Mouse (Mus musculus): ENCODE data around the gene Zfp563. TPM values are rescaled to one million over a fixed set of nuclear protein-coding genes. Genes with fewer than 3 reads are reported as not detected.

Gene Zfp563
- polyA plus RNA-seq (2015; fragmentation: Nextera tagmentation; extraction: Ambion mirVana): 3.0 and 3.2 TPM in 2 replicates

GRCm38 (mm10) chr17:33089220-33089949 is at the start of gene Zfp563:
TSS of gene Zfp563 (plus strand) at chr17:33089310.

GRCm38 (mm10) chr17:33067958-33068357 is 21.2 kb upstream of the Zfp563 start, which contains the start of gene 4921501E09Rik:
TSS of gene 4921501E09Rik (minus strand) at chr17:33068058.

GRCm38 (mm10) chr17:33139261-33139820 is 50.2 kb downstream of the Zfp563 start, which contains the start of gene Morc2b:
TSS of gene Morc2b (minus strand) at chr17:33139683.

Other genes with a start within 250 kb of the Zfp563 start
- gene Zfp870, start 197.7 kb upstream of the Zfp563 start, polyA plus RNA-seq (2015; fragmentation: Nextera tagmentation; extraction: Ambion mirVana): 3.9 and 4.1 TPM in 2 replicates
- gene Cyp4f14, start 172.0 kb upstream of the Zfp563 start, polyA plus RNA-seq (2015; fragmentation: Nextera tagmentation; extraction: Ambion mirVana): not detected in 2 replicates
- 8.7 and 9.8 TPM in 2 replicates for gene Cyp4f13, start 141.9 kb upstream of the Zfp563 start, polyA plus RNA-seq (2015; fragmentation: Nextera tagmentation; extraction: Ambion mirVana)
- gene Zfp472, start 123.5 kb upstream of the Zfp563 start, polyA plus RNA-seq (2015; fragmentation: Nextera tagmentation; extraction: Ambion mirVana): 3.3 and 3.9 TPM in 2 replicates
- gene Zfp952, start 96.2 kb upstream of the Zfp563 start, polyA plus RNA-seq (2015; fragmentation: Nextera tagmentation; extraction: Ambion mirVana): 4.8 and 5.4 TPM in 2 replicates
- gene Zfp763, start 55.9 kb upstream of the Zfp563 start, polyA plus RNA-seq (2015; fragmentation: Nextera tagmentation; extraction: Ambion mirVana): 3.4 and 3.5 TPM in 2 replicates
- gene 4921501E09Rik, start 21.3 kb upstream of the Zfp563 start, polyA plus RNA-seq (2015; fragmentation: Nextera tagmentation; extraction: Ambion mirVana): not detected in 2 replicates
- gene Morc2b, start 50.4 kb downstream of the Zfp563 start, polyA plus RNA-seq (2015; fragmentation: Nextera tagmentation; extraction: Ambion mirVana): 0.08 TPM in 1 of 2 replicates, not detected in the other
- gene Olfr55, start 79.1 kb downstream of the Zfp563 start, polyA plus RNA-seq (2015; fragmentation: Nextera tagmentation; extraction: Ambion mirVana): not detected in 2 replicates
- gene Olfr239, start 102.0 kb downstream of the Zfp563 start, polyA plus RNA-seq (2015; fragmentation: Nextera tagmentation; extraction: Ambion mirVana): not detected in 2 replicates
- gene Olfr1564, start 132.4 kb downstream of the Zfp563 start, polyA plus RNA-seq (2015; fragmentation: Nextera tagmentation; extraction: Ambion mirVana): 0.03 and 0.04 TPM in 2 replicates
- gene Zfp955a, start 165.8 kb downstream of the Zfp563 start, polyA plus RNA-seq (2015; fragmentation: Nextera tagmentation; extraction: Ambion mirVana): 7.2 and 7.4 TPM in 2 replicates
- not detected in 2 replicates for gene Olfr63, start 175.4 kb downstream of the Zfp563 start, polyA plus RNA-seq (2015; fragmentation: Nextera tagmentation; extraction: Ambion mirVana)
- gene Zfp955b, start 200.2 kb downstream of the Zfp563 start, polyA plus RNA-seq (2015; fragmentation: Nextera tagmentation; extraction: Ambion mirVana): 6.5 and 6.8 TPM in 2 replicates

Measured in skeletal muscle tissue, postnatal 0 days (tissue).